Mouse (Mus musculus): Measurements from ENCODE around the gene Mmp15. TPM values are rescaled to one million over a fixed set of nuclear protein-coding genes. Genes with fewer than 3 reads are reported as not detected.
A peak's percentile ranks its signal among the peaks of the same experiment; 100 is the strongest.

Gene Mmp15
- polyA plus RNA-seq, 1 experiment = 34.4 TPM

DNA sequence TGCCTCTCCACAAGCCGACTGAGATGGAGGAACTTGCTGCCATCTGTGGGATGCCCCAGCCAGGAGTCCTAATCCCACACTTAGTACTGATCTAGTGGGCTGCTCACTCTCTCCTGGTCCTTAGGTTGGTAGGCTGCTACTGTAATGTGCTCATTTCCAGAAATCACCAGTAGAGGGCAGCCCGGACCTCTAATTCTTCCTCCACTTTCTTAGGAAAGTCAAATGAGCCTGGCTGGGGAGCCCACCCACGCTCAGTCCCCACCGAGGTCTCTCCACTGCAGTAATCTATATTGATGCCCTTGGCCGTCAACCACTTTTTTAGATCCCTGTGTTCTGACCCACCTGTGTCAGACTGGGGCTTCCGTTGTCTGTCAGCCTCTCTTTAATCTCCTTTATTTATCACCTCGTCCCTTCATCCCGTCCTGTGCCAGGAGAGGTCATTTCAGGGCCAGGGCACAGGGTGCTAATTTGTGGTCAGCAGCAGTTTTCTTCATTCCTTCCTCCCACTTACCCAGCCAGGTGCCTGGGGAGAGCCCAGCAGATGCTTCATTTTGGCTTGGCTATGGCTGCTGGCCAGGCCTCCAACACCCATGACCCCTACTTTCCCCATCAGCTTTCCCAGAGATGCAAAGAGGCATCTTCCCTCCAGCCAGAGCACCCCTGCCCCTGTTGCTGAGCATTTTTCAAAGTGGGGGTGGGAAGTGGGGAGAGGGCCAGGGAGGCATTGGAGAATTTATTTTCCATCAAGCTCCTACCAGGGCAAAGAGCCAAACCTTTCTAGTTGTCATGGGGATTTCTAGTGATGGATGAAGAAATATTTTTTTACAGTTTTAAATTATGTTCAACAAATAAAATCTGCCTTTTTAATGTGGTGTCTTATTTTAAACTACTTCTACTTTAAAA, 5.2 kb upstream of the Mmp15 start:
- peak; percentile 89 for DNase-seq (ENCODE audit: low read depth)
- TF ChIP-seq CTCF (IDR thresholded peaks at IDR 0.05; ENCODE audit: borderline replicate concordance, extremely low read depth, insufficient read depth, insufficient read length) (peak; percentile 78), POLR2A (IDR thresholded peaks at IDR 0.05; ENCODE audit: borderline replicate concordance, extremely low read depth, insufficient read depth, insufficient read length, poor library complexity, severe bottlenecking) (no peak)

DNA sequence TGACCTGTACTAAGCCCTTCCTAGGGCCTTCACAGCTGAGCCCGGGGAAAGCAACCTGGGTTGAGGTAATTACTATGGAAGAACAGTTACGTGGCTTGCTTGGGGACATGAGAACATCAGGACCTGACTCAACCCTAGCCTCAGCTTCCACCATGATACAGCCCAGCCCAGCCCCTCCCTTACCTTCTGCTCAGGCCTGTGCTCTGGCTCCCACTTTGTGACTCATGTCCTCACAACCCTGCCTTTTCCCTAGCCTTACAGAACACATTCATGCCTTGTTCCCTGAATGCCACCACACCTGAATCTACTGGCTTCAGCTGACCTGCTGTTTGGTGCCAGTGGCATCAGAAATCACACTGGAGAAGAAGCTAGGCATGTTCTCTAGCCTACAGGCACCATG, 3.7 kb upstream of the Mmp15 start:
- DNase-seq (ENCODE audit: low read depth) = no peak
- TF ChIP-seq POLR2A (IDR thresholded peaks at IDR 0.05; ENCODE audit: borderline replicate concordance, extremely low read depth, insufficient read depth, insufficient read length, poor library complexity, severe bottlenecking) = no peak
- TF ChIP-seq CTCF (IDR thresholded peaks at IDR 0.05; ENCODE audit: borderline replicate concordance, extremely low read depth, insufficient read depth, insufficient read length) = no peak

DNA sequence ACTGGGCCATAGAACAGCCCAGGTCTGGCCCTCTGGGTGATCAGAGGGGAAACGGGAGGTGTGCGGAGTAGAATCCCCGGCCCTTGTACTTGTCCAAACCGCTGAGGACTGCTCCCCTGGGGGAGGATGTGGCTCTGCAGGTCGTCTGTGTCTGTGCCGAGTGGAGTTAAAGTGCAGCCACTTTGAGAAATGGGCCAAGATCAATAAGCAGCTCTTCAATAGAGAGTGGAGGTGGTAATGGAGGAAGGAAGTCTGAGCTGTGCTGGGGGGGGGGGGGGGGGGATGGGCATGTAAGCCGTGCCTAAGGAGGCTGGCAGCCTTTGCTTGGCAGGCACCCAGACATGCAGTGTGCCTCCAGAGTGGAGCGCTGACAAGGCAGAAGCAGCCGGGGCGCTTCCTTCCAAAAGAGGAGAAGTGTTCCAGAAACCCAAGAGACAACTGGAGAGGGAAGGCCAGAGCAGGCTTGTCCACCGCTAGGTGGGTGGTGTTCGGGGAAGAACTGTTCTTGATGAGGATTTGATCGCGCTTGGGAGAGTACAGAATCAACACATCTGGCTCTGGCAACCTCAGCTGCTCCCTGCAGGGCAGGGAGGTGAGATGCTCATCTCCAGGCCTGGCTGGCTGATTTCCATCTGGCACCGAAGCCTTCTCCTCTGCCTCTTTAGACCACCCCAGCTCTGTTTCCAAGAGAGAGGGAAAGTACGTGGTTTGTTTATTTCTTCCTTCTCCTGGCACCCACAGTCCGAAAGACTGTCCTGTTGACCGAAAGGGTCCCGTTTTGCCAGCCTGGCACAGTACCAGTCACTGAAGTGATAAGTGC, 3.0 kb upstream of the Mmp15 start:
- peak; percentile 89 for DNase-seq (ENCODE audit: low read depth)
- TF ChIP-seq POLR2A (IDR thresholded peaks at IDR 0.05; ENCODE audit: borderline replicate concordance, extremely low read depth, insufficient read depth, insufficient read length, poor library complexity, severe bottlenecking) (no peak), CTCF (IDR thresholded peaks at IDR 0.05; ENCODE audit: borderline replicate concordance, extremely low read depth, insufficient read depth, insufficient read length) (no peak)

DNA sequence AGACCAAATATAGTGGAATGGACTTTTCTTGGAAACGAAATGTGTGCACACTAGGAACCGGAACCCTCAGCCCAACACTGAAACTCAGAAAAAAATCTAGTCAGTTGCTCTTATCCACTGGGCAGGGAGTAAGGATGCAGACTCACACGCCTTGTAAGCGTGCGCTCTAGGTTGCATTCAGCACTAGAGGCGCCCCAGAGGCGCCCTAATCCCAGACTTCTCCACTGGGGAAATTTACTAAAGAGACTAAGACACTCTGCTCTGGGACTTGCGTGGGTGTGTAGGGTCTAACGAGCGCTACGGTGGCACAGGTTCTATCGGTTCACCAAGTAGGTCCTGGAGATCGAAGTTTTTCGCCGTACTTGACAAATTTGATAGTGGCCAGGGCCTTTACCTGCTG, 607 bp upstream of the Mmp15 start:
- TF ChIP-seq CTCF (IDR thresholded peaks at IDR 0.05; ENCODE audit: borderline replicate concordance, extremely low read depth, insufficient read depth, insufficient read length) (peak; percentile 54; the same call in 1 of the 2 replicates), POLR2A (IDR thresholded peaks at IDR 0.05; ENCODE audit: borderline replicate concordance, extremely low read depth, insufficient read depth, insufficient read length, poor library complexity, severe bottlenecking) (no peak)
- DNase-seq (ENCODE audit: low read depth) = peak; percentile 73

DNA sequence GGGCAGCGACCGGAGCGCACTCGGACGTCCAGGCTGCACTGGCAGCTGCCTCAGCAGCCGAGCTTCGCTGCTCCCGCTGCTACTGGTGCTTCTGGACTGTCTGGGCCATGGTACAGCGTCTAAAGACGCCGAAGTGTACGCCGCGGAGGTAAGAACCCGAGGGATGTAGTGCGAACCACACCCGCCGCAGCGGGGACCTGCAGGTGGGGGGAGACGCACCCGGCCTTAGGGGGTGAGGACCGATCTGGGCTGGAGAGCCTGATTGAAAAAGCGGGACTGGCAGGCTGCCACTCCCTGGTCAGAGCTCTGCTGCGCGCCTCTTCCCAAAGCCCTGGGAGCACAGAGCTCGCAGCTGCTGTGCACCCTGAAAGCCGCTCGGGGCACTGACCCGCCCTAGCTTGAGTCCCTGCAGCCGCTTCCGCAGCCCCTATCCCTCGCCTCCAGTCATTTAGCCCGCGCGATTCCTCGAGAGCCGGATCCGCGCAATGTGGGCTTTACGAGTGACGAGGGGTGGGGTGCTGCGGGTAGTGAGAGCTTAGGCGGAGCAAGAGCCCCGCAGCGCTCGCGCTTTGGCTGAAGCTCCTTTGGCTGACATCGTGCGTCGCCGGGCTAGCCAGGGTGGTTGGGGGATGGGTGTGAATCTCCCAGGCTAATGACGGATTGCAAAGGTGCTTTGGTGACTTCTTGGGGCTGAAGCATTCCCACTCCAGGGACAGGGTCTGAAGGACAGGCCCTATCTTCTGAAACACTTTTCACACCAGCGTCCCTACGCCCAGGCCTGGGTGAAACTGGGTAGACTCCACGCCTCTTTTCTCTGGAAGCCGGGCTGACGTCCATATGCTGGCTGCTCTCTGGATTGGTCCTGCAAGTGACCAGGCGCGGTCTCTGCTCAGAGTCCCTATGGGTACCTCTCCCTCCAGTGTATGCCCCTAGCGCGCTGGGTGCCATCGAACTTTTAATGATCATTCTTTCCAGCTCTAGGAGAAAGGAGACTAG, 1.1 kb downstream of the Mmp15 start:
- peak; percentile 80 for DNase-seq (ENCODE audit: low read depth)
- no peak for TF ChIP-seq POLR2A (IDR thresholded peaks at IDR 0.05; ENCODE audit: borderline replicate concordance, extremely low read depth, insufficient read depth, insufficient read length, poor library complexity, severe bottlenecking)
- TF ChIP-seq CTCF (IDR thresholded peaks at IDR 0.05; ENCODE audit: borderline replicate concordance, extremely low read depth, insufficient read depth, insufficient read length) = no peak

DNA sequence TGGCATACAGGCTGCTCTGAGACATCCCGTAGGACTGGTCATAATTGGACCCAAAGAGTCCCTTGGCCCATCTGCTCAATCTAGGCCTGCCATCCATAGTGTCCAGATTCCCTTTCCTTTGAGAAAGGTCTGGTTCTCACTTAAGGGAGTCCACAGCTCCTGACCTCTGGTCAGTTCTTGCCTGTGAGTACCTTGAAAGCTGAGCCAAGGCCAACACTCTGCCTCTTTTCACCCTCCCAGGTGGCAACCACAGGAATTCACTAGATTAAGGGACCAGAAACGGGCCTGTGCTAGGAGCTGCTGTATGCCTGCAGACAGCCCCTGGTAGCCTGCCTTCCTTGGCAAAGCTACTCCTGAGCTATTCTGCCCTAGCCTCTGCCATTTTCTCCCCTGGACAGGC, 2.5 kb downstream of the Mmp15 start:
- DNase-seq (ENCODE audit: low read depth) = no peak
- no peak for TF ChIP-seq CTCF (IDR thresholded peaks at IDR 0.05; ENCODE audit: borderline replicate concordance, extremely low read depth, insufficient read depth, insufficient read length)

DNA sequence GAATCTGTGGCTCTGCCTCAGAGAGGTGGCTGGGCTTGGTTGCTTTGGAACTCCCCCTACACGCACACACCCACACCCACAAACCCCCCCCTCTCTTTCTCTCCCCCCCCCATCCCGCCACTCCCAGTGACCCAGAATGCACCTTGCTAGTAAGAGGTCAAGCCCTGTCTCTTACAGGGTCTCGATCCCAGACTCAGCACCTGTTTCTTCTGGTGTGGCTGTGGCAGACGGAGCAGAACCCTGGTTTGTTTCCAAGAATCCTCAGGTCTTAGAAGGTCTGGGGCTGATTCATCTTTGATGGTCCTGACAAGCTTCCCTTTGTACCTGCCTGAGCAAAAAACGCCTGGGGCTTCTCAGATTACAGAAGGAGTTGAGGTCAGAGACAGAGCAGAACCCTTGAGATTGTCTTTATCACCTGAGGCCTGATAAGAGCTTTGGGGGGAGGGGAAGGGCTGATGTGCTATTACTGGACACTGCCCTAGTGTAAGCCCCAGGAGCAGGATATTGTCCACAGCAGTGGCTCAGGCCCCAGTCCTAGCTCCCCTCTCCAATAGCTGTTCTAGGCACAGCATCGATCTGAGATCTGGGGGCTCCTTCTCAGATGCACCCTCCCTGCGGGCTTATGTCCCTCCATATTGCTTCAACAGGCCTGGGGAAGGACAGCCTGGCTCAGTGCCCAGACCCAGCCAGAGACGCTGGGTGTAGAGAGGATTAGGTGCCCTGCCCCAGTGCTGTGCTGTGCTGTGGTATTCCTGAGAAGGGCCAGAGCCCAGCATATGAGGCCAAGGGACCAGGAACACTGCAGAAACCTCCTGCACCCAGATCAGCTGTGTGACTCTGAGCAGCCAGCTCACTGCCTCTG, 6.7 kb downstream of the Mmp15 start:
- no peak for DNase-seq (ENCODE audit: low read depth)
- no peak for TF ChIP-seq CTCF (IDR thresholded peaks at IDR 0.05; ENCODE audit: borderline replicate concordance, extremely low read depth, insufficient read depth, insufficient read length)
- TF ChIP-seq POLR2A (IDR thresholded peaks at IDR 0.05; ENCODE audit: borderline replicate concordance, extremely low read depth, insufficient read depth, insufficient read length, poor library complexity, severe bottlenecking) = no peak

DNA sequence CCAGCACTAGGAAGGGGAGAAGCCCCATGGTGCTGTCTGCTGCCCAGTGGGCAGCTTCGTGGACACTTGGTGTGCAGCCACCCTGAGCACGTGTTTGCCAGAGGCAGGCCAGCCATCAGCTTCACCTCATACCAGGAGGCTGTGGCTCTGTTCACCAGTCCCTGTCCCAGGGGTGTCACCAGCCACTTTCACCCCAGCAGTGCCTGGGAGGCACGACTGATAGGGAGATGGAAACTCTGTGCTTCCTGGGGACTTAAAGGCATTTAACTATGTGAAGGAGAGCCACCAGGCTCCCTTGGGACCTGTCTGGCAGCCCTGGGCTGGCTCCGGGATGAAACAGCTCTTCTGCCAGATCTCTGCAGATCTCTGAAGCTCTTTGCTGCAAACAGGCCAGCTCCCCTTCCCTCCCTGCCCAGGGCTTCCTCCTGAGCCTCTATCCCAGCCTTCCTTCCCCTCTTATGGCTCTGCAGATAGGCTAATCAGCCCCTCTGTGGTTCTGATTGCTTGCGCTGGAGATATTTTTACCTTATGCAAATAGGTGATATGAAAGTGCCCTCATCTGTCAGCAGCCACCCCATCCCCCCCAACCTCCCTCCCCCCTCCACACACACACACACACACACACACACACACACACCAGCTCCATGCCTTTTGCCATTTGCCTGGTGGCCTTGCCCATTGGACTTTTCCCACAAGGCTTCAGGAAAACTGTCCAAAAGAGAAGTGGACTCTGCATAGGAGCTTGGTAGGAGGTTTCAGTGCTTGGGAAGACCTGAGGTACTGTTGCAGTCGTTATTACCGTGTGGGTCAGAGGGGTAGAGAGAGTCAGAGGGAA, 8.3 kb downstream of the Mmp15 start:
- no peak for DNase-seq (ENCODE audit: low read depth)
- TF ChIP-seq POLR2A (IDR thresholded peaks at IDR 0.05; ENCODE audit: borderline replicate concordance, extremely low read depth, insufficient read depth, insufficient read length, poor library complexity, severe bottlenecking) (no peak), CTCF (IDR thresholded peaks at IDR 0.05; ENCODE audit: borderline replicate concordance, extremely low read depth, insufficient read depth, insufficient read length) (no peak)

DNA sequence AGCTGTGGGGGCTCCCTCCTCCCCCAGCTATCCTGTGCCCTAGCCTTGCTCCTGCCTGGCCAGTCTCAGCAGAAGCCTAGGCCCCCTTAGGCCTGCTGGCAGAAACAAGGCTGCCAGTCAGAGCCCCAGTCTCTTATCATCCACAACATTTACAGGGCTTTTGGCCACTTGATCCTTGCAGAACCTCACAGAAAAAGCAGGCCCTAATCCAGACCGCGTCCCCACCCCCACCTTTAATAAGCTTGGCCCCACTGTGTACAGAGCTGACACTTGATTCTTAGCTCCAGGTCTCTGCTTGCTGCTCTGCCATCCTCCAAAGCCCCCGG, 8.9 kb downstream of the Mmp15 start:
- no peak for TF ChIP-seq CTCF (IDR thresholded peaks at IDR 0.05; ENCODE audit: borderline replicate concordance, extremely low read depth, insufficient read depth, insufficient read length)
- TF ChIP-seq POLR2A (IDR thresholded peaks at IDR 0.05; ENCODE audit: borderline replicate concordance, extremely low read depth, insufficient read depth, insufficient read length, poor library complexity, severe bottlenecking) = no peak
- no peak for DNase-seq (ENCODE audit: low read depth)

Data from brain, embryonic 14.5 days (tissue).